8 mouse cellular contexts compared by ENCODE assay signal in the genomic region with DNA sequence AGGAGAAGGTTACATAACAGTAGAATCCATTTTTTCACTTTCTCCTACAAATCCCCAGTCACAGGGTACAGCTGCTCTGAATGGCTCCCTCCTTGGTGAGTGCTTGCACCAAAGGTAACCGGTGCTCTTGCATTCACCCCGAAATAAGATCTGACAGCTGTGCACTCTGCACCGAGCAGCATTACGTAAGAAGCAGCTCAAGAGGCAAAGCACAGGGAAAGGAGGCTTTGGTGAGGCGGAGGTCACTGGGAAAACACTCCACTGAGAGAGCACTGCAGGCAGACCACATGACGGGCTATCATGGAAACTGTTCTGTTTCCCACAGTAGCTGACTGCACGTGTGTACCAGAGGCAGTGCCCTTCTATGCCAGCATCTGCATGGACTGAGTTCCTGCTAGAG.
DNase-seq lines count a peak whose midpoint lies in the region; ATAC-seq and TF ChIP-seq lines count a peak whose summit lies in the region.

No protein-coding gene starts in this region.

- H3K9ac ChIP-seq in hindbrain, postnatal 0 days (replicated peaks; ENCODE audit: low read length), result no peak overlapping the region
- H3K9ac ChIP-seq in hindbrain, embryonic 12.5 days, result no peak overlapping the region

- H3K9me3 ChIP-seq in hindbrain, postnatal 0 days (ENCODE audit: low read length), result no peaks in the 10 kb centered on the region
- no peaks in the 10 kb centered on the region for H3K9me3 ChIP-seq in hindbrain, embryonic 12.5 days (replicated peaks)

- H3K36me3 ChIP-seq in hindbrain, postnatal 0 days (ENCODE audit: insufficient read depth, low read length), result no peaks in the 10 kb centered on the region
- H3K36me3 ChIP-seq in hindbrain, embryonic 12.5 days, result no peaks in the 10 kb centered on the region

- peaks cover 14% of the 10 kb centered on the region for H3K4me1 ChIP-seq in hindbrain, postnatal 0 days (ENCODE audit: insufficient read depth, low read length)
- peaks cover 28% of the 10 kb centered on the region for H3K4me1 ChIP-seq in hindbrain, embryonic 12.5 days

- H3K27ac ChIP-seq in hindbrain, postnatal 0 days, result 0 out of 2 replicates have a peak overlapping the region, but pooled peaks have one; percentile 45
- no peak overlapping the region for H3K27ac ChIP-seq in hindbrain, embryonic 12.5 days

- WGBS in hindbrain, postnatal 0 days, result 51% methylated on average over 7 of the region's 7 CpGs
- 52% methylated on average over 7 of the region's 7 CpGs for WGBS in hindbrain, embryonic 12.5 days

- no peaks in the 10 kb centered on the region for H3K27me3 ChIP-seq in hindbrain, postnatal 0 days (ENCODE audit: insufficient read depth, low read length)
- no peaks in the 10 kb centered on the region for H3K27me3 ChIP-seq in hindbrain, embryonic 12.5 days

- no peak for TF ChIP-seq CTCF in hindbrain, postnatal 0 days (IDR thresholded peaks at IDR 0.05; ENCODE audit: low read depth)

- peak overlapping the region; percentile 34; the same call in 1 of the 2 replicates for H3K4me2 ChIP-seq in hindbrain, postnatal 0 days (ENCODE audit: low read depth, low read length)
- no peak overlapping the region for H3K4me2 ChIP-seq in hindbrain, embryonic 12.5 days (replicated peaks)

- DNase-seq in hindbrain, postnatal 0 days (ENCODE audit: low spot score), result no peak
- DNase-seq in frontal cortex, postnatal 14 days (ENCODE audit: low spot score in 2 of 2), result peak; percentile 58 to 61
- peak; percentile 35 for DNase-seq in kidney, postnatal 10 days
- peak; percentile 50 for DNase-seq in lung, postnatal 10 days
- no peak for DNase-seq in urinary bladder, adult 18-20 months (ENCODE audit: low spot score in 2 of 2)
- DNase-seq in c-Kit-positive CD71-positive TER-119-positive erythroid progenitor cells, embryonic 14.5 days (ENCODE audit: low spot score), result no peak

- no peak overlapping the region for H3K4me3 ChIP-seq in hindbrain, postnatal 0 days (ENCODE audit: low read length)
- no peak overlapping the region for H3K4me3 ChIP-seq in hindbrain, embryonic 12.5 days

- ATAC-seq in hindbrain, postnatal 0 days, result no peak
- ATAC-seq in hindbrain, embryonic 12.5 days (ENCODE audit: low FRiP score), result no peak
- no peak for ATAC-seq in CD4-positive, CD25-positive, alpha-beta regulatory T cell, adult 4 months

Comparison
In these comparisons a context has a peak if more than half of its experiments do, and no peak if none do; other contexts are left out.
1. DNase-seq: peak in frontal cortex, postnatal 14 days (2 of 2), kidney, postnatal 10 days (single experiment) and lung, postnatal 10 days (single experiment); none in hindbrain, postnatal 0 days (single experiment), urinary bladder, adult 18-20 months (0 of 2) and c-Kit-positive CD71-positive TER-119-positive erythroid progenitor cells, embryonic 14.5 days (single experiment).